Mouse (Mus musculus) midbrain, embryonic 13.5 days (tissue): ENCODE measurements around the gene Lpar3. TPM values are rescaled to one million over a fixed set of nuclear protein-coding genes. Genes with fewer than 3 reads are reported as not detected.

Source experiments
- ATAC-seq: fragments of 200-750 bp; cut with Nextera tagmentation; 2 replicates; pipeline ENCODE4 v1.8.0; 2017; ENCODE audit warnings: mild to moderate bottlenecking, moderate TSS enrichment, moderate library complexity
- H3K27ac ChIP-seq: fragments of 300-500 bp; sonication (generic); 2 replicates; pipeline ENCODE4 v1.5.1; 2015; ENCODE audit warnings: inconsistent platforms, mild to moderate bottlenecking, moderate library complexity
- H3K27me3 ChIP-seq: fragments of 300-500 bp; sonication (generic); 2 replicates; pipeline ENCODE4 v1.6.1; 2015; ENCODE audit warnings: mild to moderate bottlenecking, inconsistent platforms
- H3K36me3 ChIP-seq: fragments of 300-500 bp; sonication (generic); 2 replicates; pipeline ENCODE4 v1.6.1; 2015; ENCODE audit warnings: mild to moderate bottlenecking, inconsistent platforms
- H3K4me1 ChIP-seq: fragments of 300-500 bp; sonication (generic); replicated peaks from 2 replicates; pipeline ENCODE4 v1.6.1; 2015; ENCODE audit warnings: inconsistent platforms
- H3K4me2 ChIP-seq: fragments of 300-500 bp; sonication (generic); replicated peaks from 2 replicates; pipeline ENCODE4 v1.6.1; 2015; ENCODE audit warnings: moderate library complexity, mild to moderate bottlenecking, inconsistent platforms
- H3K4me3 ChIP-seq: fragments of 300-500 bp; sonication (generic); replicated peaks from 2 replicates; pipeline ENCODE4 v1.5.1; 2015; ENCODE audit warnings: mild to moderate bottlenecking, inconsistent platforms
- H3K9ac ChIP-seq: fragments of 300-500 bp; sonication (generic); replicated peaks from 2 replicates; pipeline ENCODE4 v1.6.1; 2015; ENCODE audit warnings: mild to moderate bottlenecking, inconsistent platforms
- H3K9me3 ChIP-seq: fragments of 300-500 bp; sonication (generic); 2 replicates; pipeline ENCODE4 v1.6.1; 2016; ENCODE audit warnings: mild to moderate bottlenecking, inconsistent platforms
- WGBS: fragments of 180-500 bp; shearing (Covaris S2); methylation state at CpG from one replicate; pipeline ENCODE4 v1.1.7; 2015; 5-methylcytosine and 5-hydroxymethylcytosine counted together
- polyA plus RNA-seq: library from polyadenylated mRNA; unstranded; fragments of >200 nt; fragmentation: Nextera tagmentation; extraction: Ambion mirVana; gene quantifications from 2 replicates; pipeline ENCODE4 v1.2.1, GENCODE M21; 2015

The Lpar3 gene
- polyA plus RNA-seq, 1 experiment from 2014 or later = 0.35 TPM

DNA sequence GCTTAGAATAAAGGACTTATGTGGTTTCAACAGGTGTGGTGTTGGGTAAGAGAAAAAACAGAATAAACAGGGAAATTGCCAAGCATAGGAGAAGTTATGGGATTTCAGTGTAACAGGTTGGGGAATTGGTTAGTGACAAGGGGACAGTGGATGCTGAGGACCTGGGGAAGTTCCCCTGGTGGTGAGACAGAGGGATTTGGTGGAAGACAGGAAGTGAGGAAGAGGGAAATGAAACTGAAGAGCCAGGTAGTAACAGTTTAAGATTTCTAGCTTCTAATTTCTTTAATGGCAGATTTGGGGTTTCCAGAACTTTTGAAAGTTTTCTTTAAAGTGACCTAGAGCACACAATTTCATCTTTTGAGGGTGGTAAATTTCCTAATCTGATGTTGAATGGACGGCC is 23.9 kb downstream of the Lpar3 start:
- no peak overlapping the region for H3K9ac ChIP-seq
- no peaks in the 10 kb centered on the region for H3K36me3 ChIP-seq
- 94% methylated on average over 1 of the region's 1 CpGs for WGBS
- no peak overlapping the region for H3K4me2 ChIP-seq
- no peak overlapping the region for H3K27ac ChIP-seq
- H3K4me1 ChIP-seq = no peaks in the 10 kb centered on the region
- no peaks in the 10 kb centered on the region for H3K9me3 ChIP-seq
- H3K4me3 ChIP-seq = no peak overlapping the region
- ATAC-seq = no peak
- no peaks in the 10 kb centered on the region for H3K27me3 ChIP-seq

DNA sequence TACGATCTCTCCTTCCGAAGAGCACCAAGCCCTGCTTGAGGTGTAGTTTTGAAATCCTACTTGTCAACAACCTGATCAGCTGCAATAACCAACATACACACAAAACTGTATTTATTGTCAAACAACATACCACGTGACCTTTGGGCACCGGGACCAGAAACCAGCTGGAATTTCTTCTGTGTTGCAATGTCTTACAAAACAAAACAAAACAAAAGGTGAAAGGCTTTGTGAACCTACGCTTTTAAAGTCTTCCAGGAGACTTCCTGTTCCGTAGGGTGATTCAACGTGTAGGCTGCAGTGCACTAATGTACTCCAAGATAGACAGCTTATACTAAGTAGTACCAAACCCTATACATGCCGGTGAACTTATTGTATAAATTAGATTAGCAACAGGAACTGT is 25.8 kb downstream of the Lpar3 start:
- no peaks in the 10 kb centered on the region for H3K36me3 ChIP-seq
- no peak for ATAC-seq
- no peaks in the 10 kb centered on the region for H3K9me3 ChIP-seq
- no peaks in the 10 kb centered on the region for H3K27me3 ChIP-seq
- 84% methylated on average over 8 of the region's 8 CpGs for WGBS
- no peak overlapping the region for H3K4me2 ChIP-seq
- no peak overlapping the region for H3K9ac ChIP-seq
- no peak overlapping the region for H3K27ac ChIP-seq
- no peak overlapping the region for H3K4me3 ChIP-seq
- no peaks in the 10 kb centered on the region for H3K4me1 ChIP-seq

DNA sequence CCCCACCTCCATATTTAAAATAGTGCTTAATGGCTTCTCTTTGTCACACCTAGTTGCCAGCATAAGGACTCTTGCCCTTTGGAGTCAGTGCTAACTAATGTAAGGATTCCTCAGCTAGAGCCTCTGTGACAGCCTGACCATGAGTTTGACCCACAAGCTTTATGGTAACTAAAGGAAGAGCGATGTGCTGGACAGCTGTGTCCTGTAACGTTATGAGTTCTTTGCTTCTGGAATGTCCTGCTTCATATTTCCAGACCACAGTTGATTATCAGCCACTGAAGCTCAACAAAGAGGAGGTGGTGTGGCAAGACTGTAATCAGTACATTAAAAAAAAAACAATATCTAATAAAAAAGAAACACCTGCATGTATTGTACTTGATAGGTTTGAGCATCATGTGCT is 26.2 kb downstream of the Lpar3 start:
- no peak for ATAC-seq
- no peaks in the 10 kb centered on the region for H3K9me3 ChIP-seq
- H3K4me2 ChIP-seq = no peak overlapping the region
- H3K36me3 ChIP-seq = no peaks in the 10 kb centered on the region
- no peak overlapping the region for H3K9ac ChIP-seq
- no peak overlapping the region for H3K4me3 ChIP-seq
- 94% methylated on average over 2 of the region's 2 CpGs for WGBS
- no peak overlapping the region for H3K27ac ChIP-seq
- H3K27me3 ChIP-seq = no peaks in the 10 kb centered on the region
- no peaks in the 10 kb centered on the region for H3K4me1 ChIP-seq

DNA sequence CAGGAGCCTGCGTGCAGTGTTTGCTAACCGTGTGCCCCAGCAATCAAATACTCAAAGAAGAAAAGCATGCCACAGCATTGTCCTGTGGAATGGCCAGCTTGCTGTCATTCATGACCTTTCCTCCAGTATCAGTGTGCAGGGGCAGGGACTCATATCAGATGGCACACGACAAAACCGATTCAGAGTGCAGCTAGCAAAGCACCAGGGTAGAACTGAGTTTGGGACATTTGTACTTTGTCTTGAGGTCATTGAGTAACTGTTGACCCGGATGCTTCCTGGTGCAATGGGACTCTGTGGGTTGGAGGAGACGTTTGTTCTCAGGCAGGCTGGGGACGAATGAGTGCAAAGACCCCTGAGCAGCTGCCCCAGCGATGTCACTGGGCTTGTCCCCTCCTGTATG is 29.1 kb downstream of the Lpar3 start:
- no peak for ATAC-seq
- no peak overlapping the region for H3K4me3 ChIP-seq
- H3K27ac ChIP-seq = no peak overlapping the region
- H3K36me3 ChIP-seq = no peaks in the 10 kb centered on the region
- no peaks in the 10 kb centered on the region for H3K9me3 ChIP-seq
- 80% methylated on average over 8 of the region's 8 CpGs for WGBS
- H3K27me3 ChIP-seq = no peaks in the 10 kb centered on the region
- H3K4me1 ChIP-seq = no peaks in the 10 kb centered on the region
- H3K9ac ChIP-seq = no peak overlapping the region
- no peak overlapping the region for H3K4me2 ChIP-seq

DNA sequence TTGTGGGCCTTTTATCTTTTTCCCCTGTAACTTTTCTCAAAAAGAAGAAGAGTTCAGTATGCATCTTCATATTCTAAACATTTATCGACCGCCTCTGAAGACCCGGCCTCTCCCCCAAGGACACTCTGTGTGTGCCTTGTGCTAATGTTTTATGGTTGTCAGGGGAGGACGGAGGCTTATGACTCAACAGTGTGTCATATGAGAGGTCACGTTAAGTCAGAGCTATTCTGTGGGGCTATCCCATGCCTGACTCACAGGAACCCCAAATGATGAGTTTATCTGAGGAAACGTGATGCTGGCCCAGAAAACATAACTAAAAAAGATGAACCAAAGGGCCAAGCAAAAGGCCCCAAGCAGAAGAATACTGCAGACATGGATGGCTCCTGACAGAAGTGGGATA is 31.0 kb downstream of the Lpar3 start:
- Histone ChIP-seq H3K4me2 (no peak overlapping the region), H3K9ac (no peak overlapping the region), H3K27me3 (no peaks in the 10 kb centered on the region), H3K36me3 (no peaks in the 10 kb centered on the region), H3K27ac (no peak overlapping the region), H3K4me1 (no peaks in the 10 kb centered on the region), H3K4me3 (no peak overlapping the region), H3K9me3 (no peaks in the 10 kb centered on the region)
- WGBS = 92% methylated on average over 6 of the region's 6 CpGs
- no peak for ATAC-seq

DNA sequence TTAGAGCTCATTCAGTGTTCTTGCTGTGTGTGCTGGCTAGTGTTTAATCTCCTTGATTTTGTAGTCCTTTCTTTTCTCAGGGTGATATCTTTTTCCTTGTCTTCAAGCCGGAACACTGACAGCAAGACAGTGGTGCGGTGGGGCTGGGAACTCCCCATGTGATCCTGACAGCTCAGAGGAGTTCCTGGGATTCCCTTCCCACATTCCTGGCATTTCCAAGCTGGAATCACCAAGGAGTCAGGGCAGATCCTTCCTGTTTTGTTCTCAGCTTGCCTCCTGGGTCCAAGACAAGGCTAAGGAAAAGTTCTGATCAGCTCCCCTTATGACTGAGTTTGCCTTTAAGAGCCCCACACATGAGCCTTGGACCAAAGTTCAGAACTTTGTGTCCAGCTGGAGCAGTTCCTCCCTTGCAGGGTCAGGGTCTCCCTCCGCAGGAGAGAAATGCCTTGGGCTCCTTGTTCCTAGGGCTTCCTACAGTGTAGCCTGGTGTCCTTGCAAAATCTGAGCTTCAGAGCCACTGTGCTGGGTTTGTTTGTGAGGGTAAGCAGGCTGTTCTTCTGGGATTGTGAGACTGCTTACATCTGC is 33.1 kb downstream of the Lpar3 start:
- no peak overlapping the region for H3K4me3 ChIP-seq
- H3K9me3 ChIP-seq = no peaks in the 10 kb centered on the region
- H3K27me3 ChIP-seq = no peaks in the 10 kb centered on the region
- no peaks in the 10 kb centered on the region for H3K36me3 ChIP-seq
- no peak overlapping the region for H3K9ac ChIP-seq
- H3K27ac ChIP-seq = no peak overlapping the region
- 43% methylated on average over 3 of the region's 3 CpGs for WGBS
- no peak for ATAC-seq
- H3K4me1 ChIP-seq = no peaks in the 10 kb centered on the region
- H3K4me2 ChIP-seq = no peak overlapping the region

DNA sequence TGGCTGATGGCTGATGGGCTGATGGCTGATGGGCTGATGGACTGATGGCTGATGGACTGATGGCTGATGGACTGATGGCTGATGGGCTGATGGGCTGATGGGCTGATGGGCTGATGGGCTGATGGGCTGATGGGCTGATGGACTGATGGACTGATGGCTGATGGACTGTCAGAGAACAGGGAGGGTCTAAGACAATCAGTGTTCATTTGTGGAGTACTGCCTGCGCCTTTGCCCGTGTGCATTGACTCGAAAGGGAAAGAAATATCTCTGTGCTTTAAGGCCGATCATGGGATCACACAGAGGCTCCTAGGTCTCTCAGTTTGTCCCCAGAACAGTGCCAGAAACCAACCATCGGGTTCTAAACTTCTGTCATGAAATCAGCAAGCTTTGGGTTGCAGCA is 34.4 kb downstream of the Lpar3 start:
- no peaks in the 10 kb centered on the region for H3K27me3 ChIP-seq
- no peak overlapping the region for H3K9ac ChIP-seq
- no peaks in the 10 kb centered on the region for H3K4me1 ChIP-seq
- no peaks in the 10 kb centered on the region for H3K9me3 ChIP-seq
- 89% methylated on average over 5 of the region's 5 CpGs for WGBS
- H3K27ac ChIP-seq = no peak overlapping the region
- H3K36me3 ChIP-seq = no peaks in the 10 kb centered on the region
- ATAC-seq = no peak
- no peak overlapping the region for H3K4me3 ChIP-seq
- no peak overlapping the region for H3K4me2 ChIP-seq

DNA sequence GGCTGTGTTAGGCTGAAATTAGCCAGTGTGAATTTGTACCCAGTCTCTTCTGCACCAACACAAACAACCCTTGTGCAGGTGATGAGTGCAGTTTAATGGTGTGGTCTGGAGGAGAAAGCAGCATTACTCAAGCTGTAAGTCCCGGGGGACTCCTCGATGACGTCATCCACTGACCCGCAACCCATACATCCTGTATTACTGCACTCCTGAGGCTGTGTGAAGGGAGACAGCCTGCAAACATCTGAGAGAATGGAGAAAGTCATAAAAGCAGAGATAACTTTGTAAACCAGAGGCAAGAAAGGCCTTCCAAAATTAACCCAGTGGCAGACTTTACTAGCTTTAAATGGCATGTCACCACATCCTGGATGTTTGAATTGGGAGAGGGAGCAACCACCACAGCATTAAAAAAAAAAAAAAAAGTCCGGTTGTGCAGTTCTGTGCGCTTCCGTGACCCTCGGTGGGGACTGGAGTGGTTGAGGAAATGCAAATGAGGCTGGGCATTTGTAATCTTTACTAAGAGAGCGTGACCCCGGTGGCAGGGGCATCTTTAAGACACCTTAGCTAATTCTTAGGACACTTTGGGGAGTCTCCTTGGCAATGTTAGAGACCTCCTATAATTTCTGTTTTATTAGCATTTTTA is 36.8 kb downstream of the Lpar3 start:
- H3K27ac ChIP-seq = no peak overlapping the region
- 53% methylated on average over 10 of the region's 10 CpGs for WGBS
- no peak for ATAC-seq

DNA sequence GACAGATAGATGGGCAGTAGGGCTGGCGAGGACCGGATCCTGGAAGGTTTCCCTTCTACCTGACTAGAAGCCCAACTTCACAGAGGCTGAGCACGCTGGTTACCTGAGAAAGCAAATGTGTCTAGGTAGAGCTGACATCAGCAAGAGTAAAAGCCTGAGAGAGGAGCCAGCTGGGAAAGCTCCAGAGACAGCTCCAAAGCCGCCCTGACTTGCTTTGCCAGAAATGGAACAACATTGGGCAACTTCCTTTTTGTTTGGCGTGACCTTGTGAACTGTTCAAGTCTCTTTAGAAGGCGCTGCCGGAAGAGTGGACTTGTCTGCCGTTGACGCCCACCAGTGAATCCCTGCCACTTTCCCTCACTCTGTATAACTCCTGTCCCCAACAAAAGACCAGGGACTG is 39.4 kb downstream of the Lpar3 start:
- no peak overlapping the region for H3K4me3 ChIP-seq
- H3K9me3 ChIP-seq = no peaks in the 10 kb centered on the region
- 84% methylated on average over 9 of the region's 9 CpGs for WGBS
- no peaks in the 10 kb centered on the region for H3K4me1 ChIP-seq
- no peaks in the 10 kb centered on the region for H3K27me3 ChIP-seq
- H3K36me3 ChIP-seq = no peaks in the 10 kb centered on the region
- no peak overlapping the region for H3K9ac ChIP-seq
- H3K27ac ChIP-seq = no peak overlapping the region
- no peak for ATAC-seq
- no peak overlapping the region for H3K4me2 ChIP-seq

More for the DNA sequence above, 36.8 kb downstream of the Lpar3 start:
- Histone ChIP-seq H3K4me1 (no peaks in the 10 kb centered on the region), H3K9me3 (no peaks in the 10 kb centered on the region), H3K4me2 (no peak overlapping the region), H3K36me3 (no peaks in the 10 kb centered on the region), H3K9ac (no peak overlapping the region), H3K27me3 (no peaks in the 10 kb centered on the region), H3K4me3 (no peak overlapping the region)

DNA sequence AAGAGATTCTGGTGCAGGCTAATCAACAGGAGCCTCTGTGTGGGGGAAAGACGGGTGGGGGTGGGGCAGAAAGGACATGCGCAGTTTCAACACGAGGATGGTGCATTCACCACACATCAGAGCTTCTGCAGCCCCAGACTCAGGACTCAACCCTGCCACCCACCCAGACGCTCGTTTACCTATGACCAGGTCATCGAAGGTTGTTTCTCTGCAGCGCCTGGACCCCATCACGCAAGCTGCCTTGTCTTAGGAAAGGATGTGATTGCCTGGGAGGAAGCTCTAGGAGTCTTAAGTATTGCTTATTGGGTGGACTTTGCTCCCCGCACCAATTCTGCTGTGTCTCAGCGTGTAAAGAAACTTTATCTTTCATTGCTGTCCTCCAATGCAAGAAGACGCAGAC is 40.1 kb downstream of the Lpar3 start:
- no peak overlapping the region for H3K4me2 ChIP-seq
- whole genome bisulfite sequencing = 92% methylated on average over 11 of the region's 11 CpGs
- no peak for ATAC-seq

DNA sequence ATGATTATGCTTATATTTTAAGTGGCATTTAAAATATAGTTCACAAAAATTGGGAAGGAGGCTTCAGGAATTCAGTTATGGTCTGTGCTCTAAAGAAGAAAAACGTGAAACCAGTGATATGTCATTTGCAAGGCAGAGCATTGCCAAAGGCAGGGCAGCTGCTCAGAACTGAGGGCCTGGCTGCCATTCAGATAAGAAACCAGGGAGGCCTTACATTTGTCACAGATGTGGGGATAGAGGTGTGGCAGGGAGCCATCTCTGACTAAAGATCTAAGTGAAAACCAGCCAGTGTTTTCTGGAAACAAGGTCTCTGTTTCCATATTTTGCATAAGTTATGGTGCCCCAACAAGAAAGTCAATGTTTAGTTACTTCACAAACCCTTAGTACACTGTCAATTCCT is 41.8 kb downstream of the Lpar3 start:
- no peak overlapping the region for H3K4me2 ChIP-seq
- no peaks in the 10 kb centered on the region for H3K4me1 ChIP-seq
- H3K9ac ChIP-seq = no peak overlapping the region
- 86% methylated on average over 1 of the region's 1 CpGs for WGBS
- H3K4me3 ChIP-seq = no peak overlapping the region
- ATAC-seq = no peak
- H3K36me3 ChIP-seq = no peaks in the 10 kb centered on the region
- no peak overlapping the region for H3K27ac ChIP-seq
- no peaks in the 10 kb centered on the region for H3K27me3 ChIP-seq
- no peaks in the 10 kb centered on the region for H3K9me3 ChIP-seq

More for the DNA sequence above, 40.1 kb downstream of the Lpar3 start:
- no peaks in the 10 kb centered on the region for H3K4me1 ChIP-seq
- H3K36me3 ChIP-seq = no peaks in the 10 kb centered on the region
- H3K9ac ChIP-seq = no peak overlapping the region
- H3K4me3 ChIP-seq = no peak overlapping the region
- no peak overlapping the region for H3K27ac ChIP-seq
- no peaks in the 10 kb centered on the region for H3K27me3 ChIP-seq
- H3K9me3 ChIP-seq = no peaks in the 10 kb centered on the region

DNA sequence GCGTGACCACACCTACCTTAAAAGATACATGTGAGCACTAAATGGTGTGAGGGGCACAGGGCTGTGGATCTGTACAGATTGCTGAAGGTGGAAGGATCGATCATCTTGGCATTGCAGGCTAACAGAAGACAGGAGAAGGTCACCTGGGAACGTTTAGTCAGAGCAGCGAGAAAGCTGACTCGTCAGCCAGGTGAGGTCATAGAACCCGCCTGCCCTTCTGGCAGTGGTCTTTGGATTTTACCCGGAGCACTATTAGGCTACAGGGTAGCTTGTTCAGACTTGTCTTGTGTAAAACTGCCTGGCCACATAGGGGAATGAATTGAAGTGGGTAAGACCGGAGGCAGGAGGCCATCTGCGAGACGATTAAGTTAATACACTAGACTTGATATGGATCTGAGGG is 43.4 kb downstream of the Lpar3 start:
- Histone ChIP-seq H3K4me3 (no peak overlapping the region), H3K4me1 (no peaks in the 10 kb centered on the region), H3K27ac (no peak overlapping the region), H3K4me2 (no peak overlapping the region), H3K9me3 (no peaks in the 10 kb centered on the region), H3K9ac (no peak overlapping the region), H3K36me3 (no peaks in the 10 kb centered on the region), H3K27me3 (no peaks in the 10 kb centered on the region)
- WGBS = 90% methylated on average over 10 of the region's 10 CpGs
- no peak for ATAC-seq

DNA sequence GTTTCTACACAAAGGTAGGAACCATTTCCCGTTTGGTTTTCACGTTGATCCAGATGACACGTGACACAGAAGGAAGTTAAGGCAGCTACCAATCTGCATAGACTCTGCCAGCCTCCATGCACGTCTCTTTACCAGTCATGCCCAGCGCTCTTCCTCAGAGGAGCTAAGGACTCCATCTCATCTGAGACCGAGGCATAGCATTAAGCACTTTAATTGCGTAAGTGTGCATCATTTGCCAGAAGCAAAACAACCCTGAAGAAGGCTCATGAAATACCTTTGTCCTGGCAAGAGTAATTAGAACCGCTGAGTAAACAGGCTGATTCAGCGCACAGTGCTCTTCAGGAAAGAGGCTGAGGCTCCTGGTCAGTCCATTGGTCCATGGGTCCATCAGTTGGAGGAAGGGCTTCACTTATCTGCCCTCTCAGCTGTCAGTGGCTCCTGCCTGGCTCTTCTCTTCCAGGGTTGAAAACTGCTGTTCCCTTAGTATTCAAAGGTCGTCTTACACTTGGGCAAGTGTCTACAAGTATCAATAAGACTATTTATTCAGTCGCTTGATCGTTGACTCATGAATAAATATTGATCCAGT is 44.9 kb downstream of the Lpar3 start:
- Histone ChIP-seq H3K27me3 (no peaks in the 10 kb centered on the region), H3K27ac (no peak overlapping the region), H3K9me3 (no peaks in the 10 kb centered on the region), H3K4me2 (no peak overlapping the region), H3K4me3 (no peak overlapping the region), H3K36me3 (no peaks in the 10 kb centered on the region), H3K9ac (no peak overlapping the region), H3K4me1 (no peaks in the 10 kb centered on the region)
- 85% methylated on average over 12 of the region's 12 CpGs for WGBS
- ATAC-seq = no peak
